Comparison of ENCODE assay signal across 8 mouse cellular contexts in the genomic region with DNA sequence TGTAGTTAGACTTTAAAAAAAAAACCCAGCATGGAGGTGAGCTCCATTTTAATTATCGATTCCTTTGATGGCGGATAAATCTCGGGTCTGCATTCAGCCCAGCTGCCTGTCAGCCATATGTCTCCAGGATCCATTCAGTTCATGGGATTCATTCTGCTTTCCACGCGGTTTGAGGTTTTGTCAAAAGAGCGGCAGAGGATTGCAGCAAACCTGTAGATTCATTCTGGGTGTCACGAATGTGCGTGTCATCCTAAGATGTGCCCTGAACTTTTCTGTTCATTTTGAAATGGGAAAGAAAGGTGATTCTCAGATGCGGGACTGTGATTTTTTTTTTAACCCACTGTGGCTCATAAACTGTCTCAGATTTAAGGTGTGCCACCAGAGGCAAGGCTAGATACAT.
DNase-seq lines count a peak whose midpoint lies in the region; ATAC-seq and TF ChIP-seq lines count a peak whose summit lies in the region.

No protein-coding gene starts in this region.

- no peak for ATAC-seq in lung, embryonic 14.5 days (ENCODE audit: insufficient read depth)
- no peak for ATAC-seq in limb, embryonic 11.5 days (ENCODE audit: insufficient number of reproducible peaks, low FRiP score, low TSS enrichment, low read depth)

- H3K9me3 ChIP-seq in lung, embryonic 14.5 days (ENCODE audit: low read depth, low read length): no peaks in the 10 kb centered on the region
- H3K9me3 ChIP-seq in limb, embryonic 11.5 days (ENCODE audit: control insufficient read depth, low read length): no peaks in the 10 kb centered on the region

- H3K36me3 ChIP-seq in lung, embryonic 14.5 days (ENCODE audit: insufficient read depth): no peaks in the 10 kb centered on the region
- H3K36me3 ChIP-seq in limb, embryonic 11.5 days (ENCODE audit: control insufficient read depth, insufficient read depth, low read length): no peaks in the 10 kb centered on the region

- no peaks in the 10 kb centered on the region; the same call in 1 of the 2 replicates for H3K4me1 ChIP-seq in lung, embryonic 14.5 days (ENCODE audit: insufficient read depth)
- no peaks in the 10 kb centered on the region for H3K4me1 ChIP-seq in lung, adult 2 months (ENCODE audit: control insufficient read depth, insufficient read depth, low read length)
- peaks cover 12% of the 10 kb centered on the region for H3K4me1 ChIP-seq in limb, embryonic 11.5 days (ENCODE audit: control insufficient read depth, insufficient read depth, low read length)

- peak; percentile 8 for DNase-seq in cerebellum, adult 8-10 months
- no peak for DNase-seq in cerebellum, adult 9-11 months
- no peak for DNase-seq in lung, embryonic 14.5 days
- no peak for DNase-seq in lung, adult 2 months
- DNase-seq in limb, embryonic 11.5 days (ENCODE audit: low spot score): no peak
- peak; percentile 45 for DNase-seq in retina, postnatal 1 day
- no peak for DNase-seq in layer of hippocampus, postnatal 25 days (ENCODE audit: extremely low spot score in 1 of 2, low spot score in 1 of 2)
- no peak for DNase-seq in adrenal gland, adult 8-10 months

- no peak overlapping the region; the same call in 1 of the 2 replicates for H3K9ac ChIP-seq in lung, embryonic 14.5 days
- no peak overlapping the region for H3K9ac ChIP-seq in limb, embryonic 11.5 days (ENCODE audit: low read length)

- no peak for TF ChIP-seq POLR2A in lung, adult 2 months (IDR thresholded peaks at IDR 0.05; ENCODE audit: borderline replicate concordance, extremely low read depth, low read depth, low read length)

- H3K27ac ChIP-seq in lung, embryonic 14.5 days (ENCODE audit: low read depth): no peak overlapping the region
- H3K27ac ChIP-seq in limb, embryonic 11.5 days (replicated peaks; ENCODE audit: low read depth, low read length): no peak overlapping the region

- H3K4me2 ChIP-seq in lung, embryonic 14.5 days: peak overlapping the region; percentile 63
- peak overlapping the region; percentile 47 for H3K4me2 ChIP-seq in limb, embryonic 11.5 days (ENCODE audit: low read depth, severe bottlenecking)

- H3K27me3 ChIP-seq in lung, embryonic 14.5 days (ENCODE audit: insufficient read depth, low read length): no peaks in the 10 kb centered on the region
- no peaks in the 10 kb centered on the region for H3K27me3 ChIP-seq in limb, embryonic 11.5 days (ENCODE audit: control insufficient read depth, insufficient read depth, low read length)

- peak overlapping the region; percentile 36 for H3K4me3 ChIP-seq in lung, embryonic 14.5 days (ENCODE audit: low read depth, low read length)
- H3K4me3 ChIP-seq in lung, adult 2 months (replicated peaks; ENCODE audit: extremely low read depth, low read depth, low read length): no peak overlapping the region
- H3K4me3 ChIP-seq in limb, embryonic 11.5 days (ENCODE audit: low read depth, low read length): peak overlapping the region; percentile 31

- 53% methylated on average over 9 of the region's 9 CpGs for WGBS in lung, embryonic 14.5 days
- 71% methylated on average over 9 of the region's 9 CpGs for WGBS in lung, adult 2 months
- 47% methylated on average over 9 of the region's 9 CpGs for WGBS in limb, embryonic 11.5 days

- no peak for TF ChIP-seq CTCF in lung, embryonic 14.5 days (IDR thresholded peaks at IDR 0.05; ENCODE audit: low read depth)
- TF ChIP-seq CTCF in lung, adult 2 months (IDR thresholded peaks at IDR 0.05; ENCODE audit: insufficient read depth, low read length): no peak

Comparison
In these comparisons a context has a peak if more than half of its experiments do, and no peak if none do; other contexts are left out.
1. DNase-seq: peak in cerebellum, adult 8-10 months (single experiment) and retina, postnatal 1 day (single experiment); none in cerebellum, adult 9-11 months (single experiment), lung, embryonic 14.5 days (single experiment), lung, adult 2 months (single experiment), limb, embryonic 11.5 days (single experiment), layer of hippocampus, postnatal 25 days (0 of 2) and adrenal gland, adult 8-10 months (single experiment).